Mouse (Mus musculus) lung, adult 2 months (tissue): ENCODE results near the gene Scamp3.

Experiments
- CTCF ChIP-seq: fragments of 200-500 bp; IDR thresholded peaks from 2 replicates; pipeline ENCODE4 v1.5.1; 2011; ENCODE audit warnings: mild to moderate bottlenecking, low read length, control low read depth; ENCODE audit not compliant: insufficient read depth
- POLR2A ChIP-seq: fragments of 200-500 bp; IDR thresholded peaks from 2 replicates; pipeline ENCODE4 v1.6.1; 2011; ENCODE audit warnings: low read depth, mild to moderate bottlenecking, control low read depth, low read length, borderline replicate concordance; ENCODE audit errors: extremely low read depth

DNA sequence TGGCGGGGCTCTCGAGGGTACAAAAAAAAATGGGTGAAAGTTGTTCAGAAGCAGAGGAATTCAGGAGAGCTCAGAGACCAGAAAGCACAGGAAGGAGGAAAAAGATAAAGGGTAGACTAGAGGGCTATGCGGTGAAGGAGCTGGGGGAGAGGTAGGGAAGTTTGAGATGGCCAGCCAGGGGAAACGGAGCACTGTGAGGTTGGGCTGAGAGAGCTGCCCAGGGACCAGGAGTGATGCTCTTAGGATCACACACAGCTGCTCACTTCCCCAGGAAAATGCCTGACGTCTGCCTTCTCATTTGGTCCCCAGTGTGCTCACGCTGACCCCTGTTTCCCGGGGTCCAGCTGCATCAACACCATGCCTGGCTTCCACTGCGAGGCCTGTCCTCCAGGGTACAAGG lies 42.3 kb downstream of the Scamp3 start:
- TF ChIP-seq POLR2A (no peak), CTCF (no peak)
